13 mouse cellular contexts compared by ENCODE assay signal in the genomic region with DNA sequence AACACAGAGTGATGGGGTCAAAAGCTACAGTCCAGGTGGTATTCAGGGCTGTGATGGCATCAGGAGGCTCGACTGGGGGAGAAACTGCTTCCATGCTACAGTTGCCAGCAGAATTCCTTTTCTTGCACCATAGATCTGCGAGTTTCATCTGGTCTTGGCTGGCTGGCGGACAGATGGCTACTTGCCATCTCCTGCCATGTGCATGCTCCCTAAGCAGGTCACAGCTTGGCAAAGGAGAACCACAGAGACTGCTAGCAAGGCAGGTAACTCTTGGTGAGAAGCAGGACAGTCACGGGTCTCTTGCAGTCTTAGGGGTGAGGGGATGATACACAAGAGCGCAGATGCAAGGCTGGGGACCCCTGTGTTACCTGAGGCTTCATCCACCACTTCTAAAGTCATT. TPM values are rescaled to one million over a fixed set of nuclear protein-coding genes. Genes with fewer than 3 reads are reported as not detected.
A peak's percentile ranks its signal among the peaks of the same experiment; 100 is the strongest.
DNase-seq lines count a peak whose midpoint lies in the region; ATAC-seq lines count a peak whose summit lies in the region.
"Had no signal": no experiment of that assay in that cellular context is flagged by ENCODE, and none has a peak within 500 bp of the region (broad histone marks: within the 10 kb centered on the region; RNA-seq: fewer than 3 reads in every experiment).

No protein-coding gene starts in this region.

- H3K9me3 ChIP-seq in heart, embryonic 11.5 days (replicated peaks; ENCODE audit: control insufficient read depth, low read length), result no peaks in the 10 kb centered on the region
- H3K9me3 ChIP-seq: heart, embryonic 13.5 days; limb, embryonic 12.5 days; midbrain, embryonic 15.5 days; neural tube, embryonic 15.5 days had no signal

- no peak overlapping the region for H3K27ac ChIP-seq in heart, embryonic 11.5 days (ENCODE audit: low read depth, low read length)
- H3K27ac ChIP-seq: limb, embryonic 12.5 days; midbrain, embryonic 15.5 days; neural tube, embryonic 15.5 days had no signal

- no peaks in the 10 kb centered on the region for H3K27me3 ChIP-seq in heart, embryonic 11.5 days (ENCODE audit: control insufficient read depth, insufficient read depth, low read length)
- H3K27me3 ChIP-seq: heart, embryonic 13.5 days; limb, embryonic 12.5 days; midbrain, embryonic 15.5 days; neural tube, embryonic 15.5 days had no signal

- H3K4me2 ChIP-seq in heart, embryonic 11.5 days, result no peak overlapping the region
- H3K4me2 ChIP-seq: limb, embryonic 12.5 days; midbrain, embryonic 15.5 days; neural tube, embryonic 15.5 days had no signal

- H3K9ac ChIP-seq in heart, embryonic 11.5 days (ENCODE audit: low read depth, low read length), result no peak overlapping the region
- H3K9ac ChIP-seq: heart, embryonic 13.5 days; limb, embryonic 12.5 days; midbrain, embryonic 15.5 days; neural tube, embryonic 15.5 days had no signal

- WGBS in heart, embryonic 11.5 days (ENCODE audit: insufficient replicate concordance), result 86% methylated on average over 5 of the region's 5 CpGs

- no peaks in the 10 kb centered on the region; the same call in 1 of the 2 replicates for H3K36me3 ChIP-seq in heart, embryonic 11.5 days (ENCODE audit: control insufficient read depth, insufficient read depth, low read length)

- no peak overlapping the region for H3K4me3 ChIP-seq in heart, embryonic 11.5 days (ENCODE audit: low read depth, low read length)
- H3K4me3 ChIP-seq: heart, embryonic 13.5 days; limb, embryonic 12.5 days; midbrain, embryonic 15.5 days; neural tube, embryonic 15.5 days had no signal

- ATAC-seq in heart, embryonic 11.5 days (replicated peaks; ENCODE audit: insufficient number of reproducible peaks, low FRiP score, low TSS enrichment), result no peak
- ATAC-seq in megakaryocyte progenitor cell, adult 5-6 weeks (replicated peaks; ENCODE audit: poor library complexity), result no peak
- ATAC-seq: midbrain, embryonic 15.5 days had no signal

- H3K4me1 ChIP-seq in heart, embryonic 11.5 days (ENCODE audit: control insufficient read depth, insufficient read depth, low read length), result peaks cover 2% of the 10 kb centered on the region; the same call in 1 of the 2 replicates
- H3K4me1 ChIP-seq: limb, embryonic 12.5 days; midbrain, embryonic 15.5 days had no signal

- peak; percentile 18 to 26 for DNase-seq in heart, adult 18-20 months
- DNase-seq in ovary, postnatal 36 days (ENCODE audit: low spot score), result peak; percentile 27
- no peak for DNase-seq in ovary, postnatal 14 days (ENCODE audit: low spot score)
- DNase-seq in cerebellum, adult 9-10 months, result peak; percentile 93
- peak; percentile 81 to 90 for DNase-seq in kidney, postnatal 25 days
- DNase-seq in embryo, embryonic 10 days (ENCODE audit: low spot score), result no peak
- DNase-seq: thymus, adult 18-20 months had no signal

RNA-seq across cellular contexts. Expression of a gene that starts 41.9 kb away (rescaled TPM):
- 1 to 10 TPM; 4.4 to 5.8 TPM for total RNA-seq in heart, adult 18-20 months (2021)
- polyA plus RNA-seq in heart, embryonic 11.5 days (2014; fragmentation: Nextera tagmentation; extraction: Ambion mirVana), result 11.8 and 14.6 TPM in 2 replicates
- 7.0 and 9.5 TPM in 2 replicates for total RNA-seq in megakaryocyte progenitor cell, adult 5-6 weeks (2015)
- total RNA-seq in megakaryocyte progenitor cell, adult 5-6 weeks (2017), result 5.7 and 6.6 TPM in 2 replicates

Comparison
In these comparisons a context has a peak if more than half of its experiments do, and no peak if none do; other contexts are left out.
1. DNase-seq: peak in heart, adult 18-20 months (2 of 2), ovary, postnatal 36 days (single experiment), cerebellum, adult 9-10 months (single experiment) and kidney, postnatal 25 days (2 of 2); none in ovary, postnatal 14 days (single experiment) and embryo, embryonic 10 days (single experiment).